Mouse (Mus musculus) E14TG2a.4 (cell line): ENCODE measurements around the gene Alkbh4.

Source experiments
- CTCF ChIP-seq: conservative IDR thresholded peaks from 2 replicates; pipeline ENCODE4 v1.5.1; 2014; ENCODE audit warnings: low read length
- NANOG ChIP-seq: IDR thresholded peaks from 2 replicates; pipeline ENCODE4 v1.6.1; 2014; ENCODE audit warnings: borderline replicate concordance, low read length, mixed read lengths

DNA sequence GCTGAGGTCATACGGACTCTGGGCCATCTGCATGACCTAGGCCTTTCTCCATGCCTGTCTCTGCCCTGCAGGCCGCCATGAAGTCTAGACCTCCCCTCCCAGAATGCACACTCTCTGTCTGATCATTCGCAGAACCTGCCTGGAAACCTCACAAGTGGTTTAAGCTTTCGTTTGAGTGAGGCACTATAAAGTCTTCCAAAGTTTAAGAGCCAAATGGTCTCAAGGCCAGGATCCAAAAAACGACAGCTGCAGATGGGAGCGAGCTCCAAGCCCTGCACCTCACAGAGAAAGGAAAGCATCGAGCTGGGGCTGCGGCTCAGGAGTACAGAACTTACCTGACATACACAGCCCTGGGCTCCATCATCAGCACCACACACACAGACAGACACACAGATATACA is 16.4 kb downstream of the Alkbh4 start:
- TF ChIP-seq CTCF: no peak
- TF ChIP-seq NANOG: no peak
